Mouse (Mus musculus) forebrain, postnatal 0 days (tissue): ENCODE data around the gene Rnf144a. TPM values are rescaled to one million over a fixed set of nuclear protein-coding genes. Genes with fewer than 3 reads are reported as not detected.

Experiments
- ATAC-seq: fragments of 200-750 bp; cut with Nextera tagmentation; 2 replicates; pipeline ENCODE4 v1.8.0; 2017; ENCODE audit warnings: mild to moderate bottlenecking, moderate library complexity
- DNase-seq: peaks from one replicate; pipeline ENCODE4 v3.0.0-alpha.2; 2015
- H3K27ac ChIP-seq: fragments of 300-500 bp; sonication (generic); 2 replicates; pipeline ENCODE4 v1.5.1; 2014; ENCODE audit warnings: low read depth, mild to moderate bottlenecking, antibody characterized with exemption, low read length, moderate library complexity, mixed read lengths
- H3K27me3 ChIP-seq: fragments of 300-500 bp; sonication (generic); 2 replicates; pipeline ENCODE4 v1.6.1; 2014; ENCODE audit warnings: mild to moderate bottlenecking, low read length, mixed read lengths; ENCODE audit not compliant: insufficient read depth
- H3K36me3 ChIP-seq: fragments of 300-500 bp; sonication (generic); 2 replicates; pipeline ENCODE4 v1.6.1; 2014; ENCODE audit warnings: mild to moderate bottlenecking, moderate library complexity; ENCODE audit not compliant: insufficient read depth
- H3K4me1 ChIP-seq: fragments of 300-500 bp; sonication (generic); 2 replicates; pipeline ENCODE4 v1.6.1; 2014; ENCODE audit warnings: antibody characterized with exemption; ENCODE audit not compliant: insufficient read depth
- H3K4me2 ChIP-seq: fragments of 300-500 bp; sonication (generic); 2 replicates; pipeline ENCODE4 v1.6.1; 2014; ENCODE audit warnings: low read depth, mild to moderate bottlenecking, moderate library complexity
- H3K4me3 ChIP-seq: fragments of 300-500 bp; sonication (generic); 2 replicates; pipeline ENCODE4 v1.5.1; 2014; ENCODE audit warnings: low read depth, low read length, mixed read lengths
- H3K9ac ChIP-seq: fragments of 300-500 bp; sonication (generic); 2 replicates; pipeline ENCODE4 v1.6.1; 2014; ENCODE audit warnings: mild to moderate bottlenecking
- H3K9me3 ChIP-seq: fragments of 300-500 bp; sonication (generic); 2 replicates; pipeline ENCODE4 v1.6.1; 2016; ENCODE audit warnings: low read length
- CTCF ChIP-seq: sonication (generic); IDR thresholded peaks from 2 replicates; pipeline ENCODE4 v1.5.1; 2016; ENCODE audit warnings: antibody characterized with exemption, control low read depth, low read depth
- WGBS: fragments of 180-500 bp; shearing (Covaris S2); extraction: QIAGEN DNeasy Blood & Tissue Kit; methylation state at CpG from one replicate; pipeline ENCODE4 v1.1.7; 2014; 5-methylcytosine and 5-hydroxymethylcytosine counted together
- polyA plus RNA-seq: library from polyadenylated mRNA; unstranded; fragments of >200 nt; fragmentation: Nextera tagmentation; extraction: Ambion mirVana; gene quantifications from 2 replicates; pipeline ENCODE4 v1.2.1, GENCODE M21; 2015
- total RNA-seq: library from RNA; depleted of rRNA; stranded (reverse); fragments of >200 nt; gene quantifications from 2 replicates; pipeline ENCODE4 v1.2.3, GENCODE M21; 2014

Rnf144a gene
- total and polyA plus RNA-seq, 2 experiments from 2014 or later = 23.1 to 39.1 TPM

GRCm38 (mm10) chr12:26410443-26410842 is 4.6 kb downstream of the Rnf144a start:
- no peaks in the 10 kb centered on the region for H3K9me3 ChIP-seq
- H3K4me2 ChIP-seq = no peak overlapping the region
- no peak overlapping the region for H3K27ac ChIP-seq
- no peak for TF ChIP-seq CTCF
- H3K36me3 ChIP-seq = peaks cover 5% of the 10 kb centered on the region; the same call in 1 of the 2 replicates
- no peak overlapping the region for H3K4me3 ChIP-seq
- WGBS = 96% methylated on average over 3 of the region's 3 CpGs
- no peaks in the 10 kb centered on the region for H3K27me3 ChIP-seq
- ATAC-seq (no peak), DNase-seq (no peak)
- no peak overlapping the region for H3K9ac ChIP-seq
- peaks cover 27% of the 10 kb centered on the region for H3K4me1 ChIP-seq

DNA sequence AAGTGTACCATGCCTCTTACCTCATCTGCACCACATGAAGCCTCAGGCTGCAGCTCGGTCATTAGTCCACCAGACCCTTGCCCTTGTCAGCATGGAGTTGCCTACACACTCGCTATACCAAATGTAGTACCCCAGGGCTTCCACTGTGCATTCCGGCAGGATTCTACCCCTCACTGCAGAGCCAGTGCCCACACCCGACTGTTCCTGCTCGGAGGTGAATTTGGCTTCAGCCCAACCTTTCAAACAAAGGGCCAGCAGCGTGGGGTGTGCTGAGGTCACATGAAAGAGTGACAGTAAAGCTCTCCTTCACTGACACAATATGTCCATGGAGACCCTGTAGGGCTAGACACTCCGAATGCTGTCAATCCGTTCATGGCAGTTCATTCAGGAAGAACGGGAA is 6.3 kb downstream of the Rnf144a start:
- Histone ChIP-seq H3K9ac (no peak overlapping the region), H3K4me3 (no peak overlapping the region), H3K4me2 (no peak overlapping the region), H3K27me3 (no peaks in the 10 kb centered on the region), H3K4me1 (peaks cover 29% of the 10 kb centered on the region), H3K9me3 (no peaks in the 10 kb centered on the region), H3K27ac (no peak overlapping the region), H3K36me3 (peaks cover 5% of the 10 kb centered on the region; the same call in 1 of the 2 replicates)
- no peak for DNase-seq
- TF ChIP-seq CTCF = no peak
- ATAC-seq = no peak
- 50% methylated on average over 9 of the region's 9 CpGs for WGBS

- WGBS = 67% methylated on average over 11 of the region's 11 CpGs
- Histone ChIP-seq H3K9me3 (no peaks in the 10 kb centered on the region), H3K4me2 (0 out of 2 replicates have a peak overlapping the region, but pooled peaks have one; percentile 13), H3K27me3 (no peaks in the 10 kb centered on the region), H3K36me3 (peaks cover 5% of the 10 kb centered on the region; the same call in 1 of the 2 replicates), H3K4me1 (peaks cover 15% of the 10 kb centered on the region; the same call in 1 of the 2 replicates), H3K4me3 (no peak overlapping the region), H3K9ac (no peak overlapping the region), H3K27ac (peak overlapping the region; percentile 29; the same call in 1 of the 2 replicates)
- no peak for TF ChIP-seq CTCF
- ATAC-seq (peak; percentile 62), DNase-seq (peak; percentile 39)
Observed at GRCm38 (mm10) chr12:26404781-26405702, 10.0 kb downstream of the Rnf144a start.

GRCm38 (mm10) chr12:26403372-26404125 is 11.5 kb downstream of the Rnf144a start:
- H3K27ac ChIP-seq = no peak overlapping the region
- ATAC-seq (no peak), DNase-seq (no peak)
- no peak overlapping the region for H3K4me3 ChIP-seq
- H3K27me3 ChIP-seq = no peaks in the 10 kb centered on the region
- H3K9ac ChIP-seq = no peak overlapping the region
- WGBS = 79% methylated on average over 16 of the region's 16 CpGs
- peaks cover 3% of the 10 kb centered on the region; the same call in 1 of the 2 replicates for H3K36me3 ChIP-seq
- no peak for TF ChIP-seq CTCF
- H3K4me2 ChIP-seq = no peak overlapping the region
- H3K4me1 ChIP-seq = peaks cover 13% of the 10 kb centered on the region; the same call in 1 of the 2 replicates
- H3K9me3 ChIP-seq = no peaks in the 10 kb centered on the region

GRCm38 (mm10) chr12:26401696-26402470 is 13.2 kb downstream of the Rnf144a start:
- H3K4me2 ChIP-seq = no peak overlapping the region
- peaks cover 13% of the 10 kb centered on the region; the same call in 1 of the 2 replicates for H3K4me1 ChIP-seq
- no peak overlapping the region for H3K27ac ChIP-seq
- WGBS = 63% methylated on average over 10 of the region's 10 CpGs
- no peak for TF ChIP-seq CTCF
- no peak for ATAC-seq
- H3K27me3 ChIP-seq = no peaks in the 10 kb centered on the region
- no peak overlapping the region for H3K9ac ChIP-seq
- no peak overlapping the region for H3K4me3 ChIP-seq
- H3K36me3 ChIP-seq = no peaks in the 10 kb centered on the region
- H3K9me3 ChIP-seq = no peaks in the 10 kb centered on the region
- no peak for DNase-seq

DNA sequence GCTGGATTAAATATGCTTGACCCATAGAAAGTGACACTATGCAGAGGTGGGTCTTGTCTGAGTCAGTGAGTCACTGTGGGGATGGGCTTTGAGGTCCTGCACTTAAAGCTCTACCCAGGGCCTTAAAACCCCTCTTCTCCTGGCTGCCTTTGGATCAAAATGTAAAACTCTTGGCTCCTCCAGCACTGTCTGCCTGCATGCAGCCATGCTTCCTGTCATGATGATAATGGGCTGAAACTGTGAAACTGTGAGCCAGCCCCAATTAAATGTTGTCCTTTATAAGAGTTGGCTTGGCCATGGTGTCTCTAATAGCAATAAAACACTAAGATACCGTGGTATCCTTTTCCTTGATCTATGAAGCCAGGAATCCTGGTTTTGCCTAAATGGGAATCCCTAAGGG is 13.8 kb downstream of the Rnf144a start:
- H3K27me3 ChIP-seq = no peaks in the 10 kb centered on the region
- H3K9me3 ChIP-seq = no peaks in the 10 kb centered on the region
- H3K4me2 ChIP-seq = no peak overlapping the region
- ATAC-seq = no peak
- no peak overlapping the region for H3K4me3 ChIP-seq
- no peak overlapping the region for H3K9ac ChIP-seq
- H3K27ac ChIP-seq = no peak overlapping the region
- H3K36me3 ChIP-seq = no peaks in the 10 kb centered on the region
- 54% methylated on average over 1 of the region's 1 CpGs for WGBS
- TF ChIP-seq CTCF = no peak
- peaks cover 13% of the 10 kb centered on the region; the same call in 1 of the 2 replicates for H3K4me1 ChIP-seq
- no peak for DNase-seq
